Mouse (Mus musculus): ENCODE results near the gene Pttg1ip.

The Pttg1ip gene

GRCm38 (mm10) chr10:77634016-77634415, 52.5 kb downstream of the Pttg1ip start:
- in situ Hi-C loops (cut with MboI, MseI): loop anchor here in 1 of 2 experiments (10.0 kb wide), 1 partner anchor 589 kb away; no protein-coding TSS in a partner anchor

GRCm38 (mm10) chr10:77634452-77635231, 53.1 kb downstream of the Pttg1ip start:
- in situ Hi-C loops (cut with MboI, MseI): loop anchor here in 1 of 2 experiments (10.0 kb wide), 1 partner anchor 590 kb away; no protein-coding TSS in a partner anchor

GRCm38 (mm10) chr10:77636234-77636922, 54.9 kb downstream of the Pttg1ip start:
- in situ Hi-C loops (cut with MboI, MseI): loop anchor here in 1 of 2 experiments (10.0 kb wide), 1 partner anchor 592 kb away; no protein-coding TSS in a partner anchor

GRCm38 (mm10) chr10:77638956-77639355, 57.4 kb downstream of the Pttg1ip start:
- in situ Hi-C loops (cut with MboI, MseI): loop anchor here in 1 of 2 experiments (10.0 kb wide), 1 partner anchor 594 kb away; no protein-coding TSS in a partner anchor

GRCm38 (mm10) chr10:77643160-77643559, 61.6 kb downstream of the Pttg1ip start:
- in situ Hi-C loops (cut with MboI, MseI): loop anchor here in 1 of 2 experiments (10.0 kb wide), 1 partner anchor 1962 kb away; no protein-coding TSS in a partner anchor

- in situ Hi-C loops (cut with MboI, MseI): loop anchor here in 1 of 2 experiments (10.0 kb wide), 1 partner anchor 1959 kb away; no protein-coding TSS in a partner anchor
These were observed 64.1 kb downstream of the Pttg1ip start for GRCm38 (mm10) chr10:77645571-77645970.

- in situ Hi-C loops (cut with MboI, MseI): loop anchor here in 1 of 2 experiments (10.0 kb wide), 1 partner anchor 1957 kb away; no protein-coding TSS in a partner anchor
These were observed 65.9 kb downstream of the Pttg1ip start for GRCm38 (mm10) chr10:77647461-77647860.

- in situ Hi-C loops (cut with MboI, MseI): loop anchor here in 1 of 2 experiments (10.0 kb wide), 1 partner anchor 1957 kb away; no protein-coding TSS in a partner anchor
These were observed 66.4 kb downstream of the Pttg1ip start for GRCm38 (mm10) chr10:77647901-77648300.
